33 mouse cellular contexts compared by ENCODE assay signal in genomic region chr4:58925664-58926063, GRCm38 (mm10). TPM values are rescaled to one million over a fixed set of nuclear protein-coding genes. Genes with fewer than 3 reads are reported as not detected.
DNase-seq lines count a peak whose midpoint lies in the region; ATAC-seq and TF ChIP-seq lines count a peak whose summit lies in the region.
"Had no signal": no experiment of that assay in that cellular context is flagged by ENCODE, and none has a peak within 500 bp of the region (broad histone marks: within the 10 kb centered on the region; RNA-seq: fewer than 3 reads in every experiment).

No protein-coding gene starts in this region.

- peak; percentile 28 for DNase-seq in 416B (ENCODE audit: low read depth)
- DNase-seq in A20 (ENCODE audit: low read depth, low spot score): peak; percentile 47
- no peak for DNase-seq in midbrain, embryonic 14.5 days
- no peak for DNase-seq in left cerebral cortex, adult 8-10 months (ENCODE audit: low spot score in 2 of 2)
- DNase-seq: adrenal gland, postnatal 10 days; adrenal gland, postnatal 36 days; B cell, adult 2 months; cerebellum, adult 11 months; cerebellum, adult 2 months; cerebellum, adult 9-11 months; cerebellum, postnatal 25 days; forebrain, postnatal 0 days; gastrocnemius, postnatal 10 days; gastrocnemius, postnatal 36 days; heart, postnatal 10 days; heart, postnatal 36 days; kidney, adult 11 months had no signal

- H3K4me3 ChIP-seq in intestine, embryonic 15.5 days (replicated peaks): no peak overlapping the region
- H3K4me3 ChIP-seq in intestine, postnatal 0 days (ENCODE audit: low read depth, low read length): no peak overlapping the region
- H3K4me3 ChIP-seq in intestine, embryonic 16.5 days (ENCODE audit: low read length): no peak overlapping the region
- no peak overlapping the region for H3K4me3 ChIP-seq in midbrain, embryonic 14.5 days (replicated peaks; ENCODE audit: low read depth, low read length)
- H3K4me3 ChIP-seq: embryonic facial prominence, embryonic 12.5 days; embryonic facial prominence, embryonic 15.5 days; heart, embryonic 12.5 days; heart, embryonic 15.5 days; hindbrain, embryonic 10.5 days; hindbrain, embryonic 13.5 days had no signal

- no peak overlapping the region for H3K27ac ChIP-seq in intestine, embryonic 15.5 days
- no peak overlapping the region for H3K27ac ChIP-seq in intestine, postnatal 0 days (ENCODE audit: low read depth, low read length)
- H3K27ac ChIP-seq in intestine, embryonic 16.5 days (ENCODE audit: low read length): no peak overlapping the region
- no peak overlapping the region for H3K27ac ChIP-seq in midbrain, embryonic 14.5 days (replicated peaks; ENCODE audit: low read depth, low read length)
- H3K27ac ChIP-seq: embryonic facial prominence, embryonic 12.5 days; embryonic facial prominence, embryonic 15.5 days; heart, embryonic 15.5 days; hindbrain, embryonic 10.5 days; hindbrain, embryonic 13.5 days had no signal

- H3K4me2 ChIP-seq in intestine, embryonic 15.5 days (replicated peaks): no peak overlapping the region
- H3K4me2 ChIP-seq in intestine, postnatal 0 days (replicated peaks; ENCODE audit: low read depth): no peak overlapping the region
- H3K4me2 ChIP-seq in intestine, embryonic 16.5 days (ENCODE audit: low read depth, low read length): no peak overlapping the region
- no peak overlapping the region for H3K4me2 ChIP-seq in midbrain, embryonic 14.5 days (ENCODE audit: low read length)
- H3K4me2 ChIP-seq: embryonic facial prominence, embryonic 12.5 days; embryonic facial prominence, embryonic 15.5 days; heart, embryonic 12.5 days; heart, embryonic 15.5 days; hindbrain, embryonic 13.5 days had no signal

- no peaks in the 10 kb centered on the region for H3K36me3 ChIP-seq in intestine, embryonic 15.5 days
- no peaks in the 10 kb centered on the region for H3K36me3 ChIP-seq in intestine, postnatal 0 days (ENCODE audit: control insufficient read depth, insufficient read depth)
- no peaks in the 10 kb centered on the region for H3K36me3 ChIP-seq in intestine, embryonic 16.5 days (ENCODE audit: control insufficient read depth, insufficient read depth, low read length)
- no peaks in the 10 kb centered on the region for H3K36me3 ChIP-seq in midbrain, embryonic 14.5 days (ENCODE audit: control insufficient read depth, insufficient read depth, low read length)
- H3K36me3 ChIP-seq: embryonic facial prominence, embryonic 12.5 days; embryonic facial prominence, embryonic 15.5 days; G1E; heart, embryonic 12.5 days; heart, embryonic 15.5 days; hindbrain, embryonic 10.5 days; hindbrain, embryonic 13.5 days had no signal

- no peaks in the 10 kb centered on the region for H3K9me3 ChIP-seq in intestine, embryonic 15.5 days
- H3K9me3 ChIP-seq in intestine, postnatal 0 days (ENCODE audit: control insufficient read depth): no peaks in the 10 kb centered on the region
- H3K9me3 ChIP-seq in intestine, embryonic 16.5 days (ENCODE audit: control insufficient read depth, low read length): no peaks in the 10 kb centered on the region
- peaks cover 8% of the 10 kb centered on the region; the same call in 1 of the 2 replicates for H3K9me3 ChIP-seq in midbrain, embryonic 14.5 days (ENCODE audit: control insufficient read depth, low read length)
- H3K9me3 ChIP-seq: embryonic facial prominence, embryonic 15.5 days; G1E; heart, embryonic 12.5 days; heart, embryonic 15.5 days had no signal

- H3K4me1 ChIP-seq in intestine, embryonic 15.5 days (replicated peaks): no peaks in the 10 kb centered on the region
- no peaks in the 10 kb centered on the region for H3K4me1 ChIP-seq in intestine, postnatal 0 days (replicated peaks; ENCODE audit: control insufficient read depth, insufficient read depth, low read length)
- no peaks in the 10 kb centered on the region for H3K4me1 ChIP-seq in intestine, embryonic 16.5 days (ENCODE audit: control insufficient read depth, insufficient read depth, low read length)
- H3K4me1 ChIP-seq in midbrain, embryonic 14.5 days (ENCODE audit: control insufficient read depth, insufficient read depth, low read length): no peaks in the 10 kb centered on the region
- H3K4me1 ChIP-seq: embryonic facial prominence, embryonic 12.5 days; embryonic facial prominence, embryonic 15.5 days; heart, embryonic 12.5 days; heart, embryonic 15.5 days; hindbrain, embryonic 10.5 days; hindbrain, embryonic 13.5 days had no signal

- H3K9ac ChIP-seq in intestine, embryonic 15.5 days: no peak overlapping the region
- H3K9ac ChIP-seq in intestine, postnatal 0 days (ENCODE audit: low read depth, low read length): no peak overlapping the region
- no peak overlapping the region for H3K9ac ChIP-seq in intestine, embryonic 16.5 days (ENCODE audit: low read depth, low read length)
- no peak overlapping the region for H3K9ac ChIP-seq in midbrain, embryonic 14.5 days (replicated peaks; ENCODE audit: low read length)
- H3K9ac ChIP-seq: embryonic facial prominence, embryonic 12.5 days; embryonic facial prominence, embryonic 15.5 days; forebrain, postnatal 0 days; heart, embryonic 12.5 days; heart, embryonic 15.5 days; hindbrain, embryonic 13.5 days had no signal

- no peak for TF ChIP-seq CTCF in intestine, postnatal 0 days (IDR thresholded peaks at IDR 0.05; ENCODE audit: low read depth)

- H3K27me3 ChIP-seq in intestine, embryonic 15.5 days (replicated peaks): no peaks in the 10 kb centered on the region
- no peaks in the 10 kb centered on the region for H3K27me3 ChIP-seq in intestine, postnatal 0 days (replicated peaks; ENCODE audit: control insufficient read depth, insufficient read depth, low read length)
- H3K27me3 ChIP-seq in intestine, embryonic 16.5 days (replicated peaks; ENCODE audit: control insufficient read depth, insufficient read depth, low read length): no peaks in the 10 kb centered on the region
- no peaks in the 10 kb centered on the region for H3K27me3 ChIP-seq in midbrain, embryonic 14.5 days (ENCODE audit: control insufficient read depth, insufficient read depth, low read length)
- H3K27me3 ChIP-seq: CH12.LX; embryonic facial prominence, embryonic 12.5 days; embryonic facial prominence, embryonic 15.5 days; heart, embryonic 15.5 days; hindbrain, embryonic 13.5 days had no signal

- ATAC-seq in intestine, embryonic 15.5 days: peak; percentile 71
- ATAC-seq in intestine, postnatal 0 days: no peak
- ATAC-seq in intestine, embryonic 16.5 days: peak; percentile 59; the same call in 1 of the 2 replicates
- no peak for ATAC-seq in midbrain, embryonic 14.5 days (ENCODE audit: low FRiP score, low TSS enrichment)
- ATAC-seq: forebrain, embryonic 14.5 days; forebrain, postnatal 0 days; hindbrain, embryonic 16.5 days had no signal

- WGBS in intestine, embryonic 15.5 days: 35% methylated on average over 5 of the region's 5 CpGs
- 16% methylated on average over 5 of the region's 5 CpGs for WGBS in intestine, postnatal 0 days
- 24% methylated on average over 5 of the region's 5 CpGs for WGBS in intestine, embryonic 16.5 days
- WGBS in midbrain, embryonic 14.5 days: 53% methylated on average over 5 of the region's 5 CpGs

RNA-seq across cellular contexts. Expression of gene Ecpas, which starts 13.1 kb away (rescaled TPM):
- polyA plus RNA-seq in intestine, embryonic 15.5 days (2015; fragmentation: Nextera tagmentation; extraction: Ambion mirVana): 25.9 and 29.3 TPM in 2 replicates
- polyA plus RNA-seq in intestine, postnatal 0 days (2015; fragmentation: Nextera tagmentation; extraction: Ambion mirVana): 14.4 and 15.3 TPM in 2 replicates
- polyA plus RNA-seq in intestine, embryonic 16.5 days (2015; fragmentation: Nextera tagmentation; extraction: Ambion mirVana): 21.4 and 23.7 TPM in 2 replicates
- polyA plus RNA-seq in midbrain, embryonic 14.5 days (2014; fragmentation: Nextera tagmentation; extraction: Ambion mirVana): 39.8 and 55.0 TPM in 2 replicates
- 100 to 1,000 TPM; 116 to 145 (median 129) TPM for total RNA-seq in left cerebral cortex, adult 8-10 months (2022)

RNA-seq across cellular contexts. Expression of gene Zkscan16, which starts 17.8 kb away (rescaled TPM):
- 0.20 and 0.40 TPM in 2 replicates for polyA plus RNA-seq in intestine, embryonic 15.5 days (2015; fragmentation: Nextera tagmentation; extraction: Ambion mirVana)
- polyA plus RNA-seq in intestine, postnatal 0 days (2015; fragmentation: Nextera tagmentation; extraction: Ambion mirVana): 0.04 and 0.12 TPM in 2 replicates
- polyA plus RNA-seq in intestine, embryonic 16.5 days (2015; fragmentation: Nextera tagmentation; extraction: Ambion mirVana): 0.16 and 0.29 TPM in 2 replicates
- 2.2 and 2.6 TPM in 2 replicates for polyA plus RNA-seq in midbrain, embryonic 14.5 days (2014; fragmentation: Nextera tagmentation; extraction: Ambion mirVana)
- total RNA-seq in left cerebral cortex, adult 8-10 months (2022): 10 to 100 TPM; 67.4 to 79.1 (median 70.4) TPM
- total RNA-seq: CH12.LX; common myeloid progenitor, adult 5-6 weeks; gastrocnemius, adult 18-20 months; gastrocnemius, postnatal 36 days; granulocyte monocyte progenitor cell, adult 5-6 weeks; heart, postnatal 36 days had no signal
- polyA plus RNA-seq: G1E had no signal

Comparison
In these comparisons a context has a peak if more than half of its experiments do, and no peak if none do; other contexts are left out.
1. ATAC-seq: peak in intestine, embryonic 15.5 days (single experiment) and intestine, embryonic 16.5 days (single experiment); none in intestine, postnatal 0 days (single experiment) and midbrain, embryonic 14.5 days (single experiment).
2. DNase-seq: peak in 416B (single experiment) and A20 (single experiment); none in midbrain, embryonic 14.5 days (single experiment) and left cerebral cortex, adult 8-10 months (0 of 2).